Mouse (Mus musculus): ENCODE measurements around the gene Maged1. TPM values are rescaled to one million over a fixed set of nuclear protein-coding genes. Genes with fewer than 3 reads are reported as not detected.
"Not testable (repeated sequence)": the region's sequence is repeated elsewhere in the genome, so short reads cannot be mapped to it uniquely, and the experiment has no call there.

Gene Maged1
- polyA plus RNA-seq, 1 experiment from 2014 or later: 955 TPM

GRCm38 (mm10) chrX:94522166-94522565, 19.8 kb downstream of the Maged1 start:
- ATAC-seq (ENCODE audit: low FRiP score): no peak

GRCm38 (mm10) chrX:94508442-94508819, 33.5 kb downstream of the Maged1 start:
- Histone ChIP-seq H3K36me3 (no peaks in the 10 kb centered on the region), H3K27me3 (no peaks in the 10 kb centered on the region; the same call in 1 of the 2 replicates), H3K27ac (peak overlapping the region; percentile 77), H3K4me1 (0 out of 2 replicates have a peak, but pooled peaks cover 4% of the 10 kb centered on the region), H3K9ac (no peak overlapping the region), H3K9me3 (replicated peaks) (no peaks in the 10 kb centered on the region), H3K4me3 (no peak overlapping the region), H3K4me2 (replicated peaks) (no peak overlapping the region)
- 59% methylated on average over 3 of the region's 3 CpGs for WGBS
- ATAC-seq (ENCODE audit: low FRiP score): peak; percentile 56; the same call in 1 of the 2 replicates

More at GRCm38 (mm10) chrX:94522166-94522565, 19.8 kb downstream of the Maged1 start:
- H3K9me3 ChIP-seq (replicated peaks): no peaks in the 10 kb centered on the region
- H3K27ac ChIP-seq: no peak overlapping the region
- no peak overlapping the region for H3K4me3 ChIP-seq
- peaks cover 4% of the 10 kb centered on the region for H3K27me3 ChIP-seq
- no peak overlapping the region for H3K9ac ChIP-seq
- H3K4me1 ChIP-seq: no peaks in the 10 kb centered on the region
- H3K4me2 ChIP-seq (replicated peaks): no peak overlapping the region
- 80% methylated on average over 3 of the region's 3 CpGs for WGBS
- no peaks in the 10 kb centered on the region for H3K36me3 ChIP-seq

GRCm38 (mm10) chrX:94507698-94508441, 34.1 kb downstream of the Maged1 start:
- 0 out of 2 replicates have a peak overlapping the region, but pooled peaks have one; percentile 11 for H3K4me2 ChIP-seq (replicated peaks)
- peak; percentile 90 for ATAC-seq (ENCODE audit: low FRiP score)
- not testable (repeated sequence) for H3K9me3 ChIP-seq (replicated peaks); H3K36me3 ChIP-seq; H3K4me3 ChIP-seq; H3K27me3 ChIP-seq; H3K4me1 ChIP-seq; H3K9ac ChIP-seq
- WGBS: 50% methylated on average over 7 of the region's 14 CpGs
- peak overlapping the region; percentile 77 for H3K27ac ChIP-seq

GRCm38 (mm10) chrX:94486001-94486792, 55.7 kb downstream of the Maged1 start:
- Histone ChIP-seq H3K4me2 (replicated peaks) (no peak overlapping the region), H3K27ac (no peak overlapping the region), H3K9ac (no peak overlapping the region), H3K4me1 (no peaks in the 10 kb centered on the region), H3K4me3 (no peak overlapping the region), H3K36me3 (no peaks in the 10 kb centered on the region), H3K27me3 (peaks cover 12% of the 10 kb centered on the region), H3K9me3 (replicated peaks) (no peaks in the 10 kb centered on the region)
- WGBS: 88% methylated on average over 2 of the region's 2 CpGs
- ATAC-seq (ENCODE audit: low FRiP score): no peak

Other genes starting within 250 kb of the Maged1 start
- gene Fam90a1b, start 175.4 kb downstream of the Maged1 start, polyA plus RNA-seq (2016; fragmentation: Nextera tagmentation; extraction: Ambion mirVana): 0.12 TPM in 1 of 2 replicates, not detected in the other
- 109 and 112 TPM in 2 replicates for gene Apoo, start 175.0 kb downstream of the Maged1 start, polyA plus RNA-seq (2016; fragmentation: Nextera tagmentation; extraction: Ambion mirVana)
- 11.7 and 12.7 TPM in 2 replicates for gene Gspt2, start 93.9 kb upstream of the Maged1 start, polyA plus RNA-seq (2016; fragmentation: Nextera tagmentation; extraction: Ambion mirVana)
- gene Zxdb, start 182.4 kb upstream of the Maged1 start, polyA plus RNA-seq (2016; fragmentation: Nextera tagmentation; extraction: Ambion mirVana): 1.7 and 2.0 TPM in 2 replicates